Mouse (Mus musculus): ENCODE results near the gene Tbx1. TPM values are rescaled to one million over a fixed set of nuclear protein-coding genes. Genes with fewer than 3 reads are reported as not detected.

Gene Tbx1
- polyA plus RNA-seq (2014; fragmentation: Illumina TruSeq; extraction: RNeasy Lipid Tissue Mini Kit (QIAGEN cat#74804); ENCODE audit: insufficient read depth, low read depth, low replicate concordance), result 5.0 TPM

GRCm38 (mm10) chr16:18589804-18590790 lies at the start of gene Tbx1:
Gene Tbx1 (minus strand): TSS chr16:18590671.

DNA sequence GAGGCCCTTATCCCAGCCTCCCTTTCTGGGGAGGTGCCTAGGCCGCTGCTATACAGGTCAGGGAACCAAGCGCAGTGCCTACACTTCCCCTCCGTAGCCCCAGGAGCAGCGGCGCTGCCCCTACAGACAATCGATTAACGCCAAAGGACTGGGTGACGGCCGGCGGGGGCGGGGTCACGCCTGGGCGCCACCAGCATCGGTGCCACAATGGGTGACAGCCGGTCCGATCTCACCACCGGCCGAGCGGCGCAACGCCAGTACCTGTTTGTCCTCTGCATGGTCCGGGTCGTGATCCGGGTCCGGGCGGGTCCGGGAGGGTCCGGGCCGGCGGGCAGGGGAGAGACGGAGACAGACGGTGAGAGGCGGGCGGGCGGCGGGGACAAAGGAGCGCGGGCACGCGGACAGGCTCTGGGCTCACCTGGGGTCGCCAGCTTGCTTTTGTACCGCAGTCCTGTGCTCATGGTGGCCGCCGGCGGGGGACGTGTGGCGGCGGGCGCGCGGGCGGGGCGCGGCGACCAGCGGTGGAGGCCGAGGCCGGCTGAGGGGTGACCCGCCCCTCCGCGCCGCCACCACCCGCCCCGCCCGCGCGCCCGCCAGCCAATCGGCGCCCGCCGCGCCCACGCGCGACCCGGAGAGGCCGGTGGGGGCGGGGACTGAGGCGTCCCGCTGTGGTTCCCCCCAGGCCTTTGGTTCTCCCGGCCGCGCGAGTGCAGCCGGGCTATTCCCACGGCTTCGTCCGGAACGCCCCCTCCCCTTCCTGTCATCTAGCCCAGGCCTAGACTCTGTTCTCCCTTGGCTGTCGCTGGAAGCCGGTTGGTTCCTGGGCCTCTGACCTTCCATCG lies 39.1 kb upstream of the Tbx1 start, which contains the start of gene Sept5:
Gene Sept5, minus strand, starts transcription at position 565 of the 842 bp plus-strand sequence.

GRCm38 (mm10) chr16:18626376-18626878 lies 36.0 kb upstream of the Tbx1 start, which contains the start of gene Gm49601:
Gene Gm49601 (minus strand): TSS chr16:18626427.

GRCm38 (mm10) chr16:18622019-18622418 lies 31.5 kb upstream of the Tbx1 start, which contains the start of gene Gp1bb:
Gene Gp1bb (minus strand): TSS chr16:18622403.

Other genes starting within 250 kb of the Tbx1 start
- 25.2 TPM for gene Tango2, start 242.6 kb downstream of the Tbx1 start, polyA plus RNA-seq (2014; fragmentation: Illumina TruSeq; extraction: RNeasy Lipid Tissue Mini Kit (QIAGEN cat#74804); ENCODE audit: insufficient read depth, low read depth, low replicate concordance)
- 18.9 TPM for gene Arvcf, start 242.5 kb downstream of the Tbx1 start, polyA plus RNA-seq (2014; fragmentation: Illumina TruSeq; extraction: RNeasy Lipid Tissue Mini Kit (QIAGEN cat#74804); ENCODE audit: insufficient read depth, low read depth, low replicate concordance)
- gene Txnrd2, start 164.3 kb downstream of the Tbx1 start, polyA plus RNA-seq (2014; fragmentation: Illumina TruSeq; extraction: RNeasy Lipid Tissue Mini Kit (QIAGEN cat#74804); ENCODE audit: insufficient read depth, low read depth, low replicate concordance), result 13.1 TPM
- gene Comt, start 163.8 kb downstream of the Tbx1 start, polyA plus RNA-seq (2014; fragmentation: Illumina TruSeq; extraction: RNeasy Lipid Tissue Mini Kit (QIAGEN cat#74804); ENCODE audit: insufficient read depth, low read depth, low replicate concordance), result 79.8 TPM
- gene Gnb1l, start 92.0 kb downstream of the Tbx1 start, polyA plus RNA-seq (2014; fragmentation: Illumina TruSeq; extraction: RNeasy Lipid Tissue Mini Kit (QIAGEN cat#74804); ENCODE audit: insufficient read depth, low read depth, low replicate concordance), result 3.4 TPM
- 1.3 TPM for gene Rtl10, start 91.8 kb downstream of the Tbx1 start, polyA plus RNA-seq (2014; fragmentation: Illumina TruSeq; extraction: RNeasy Lipid Tissue Mini Kit (QIAGEN cat#74804); ENCODE audit: insufficient read depth, low read depth, low replicate concordance)
- 1.2 TPM for gene Gp1bb, start 31.7 kb upstream of the Tbx1 start, polyA plus RNA-seq (2014; fragmentation: Illumina TruSeq; extraction: RNeasy Lipid Tissue Mini Kit (QIAGEN cat#74804); ENCODE audit: insufficient read depth, low read depth, low replicate concordance)
- 0.51 TPM for gene Gm49601, start 35.8 kb upstream of the Tbx1 start, polyA plus RNA-seq (2014; fragmentation: Illumina TruSeq; extraction: RNeasy Lipid Tissue Mini Kit (QIAGEN cat#74804); ENCODE audit: insufficient read depth, low read depth, low replicate concordance)
- gene Sept5, start 39.3 kb upstream of the Tbx1 start, polyA plus RNA-seq (2014; fragmentation: Illumina TruSeq; extraction: RNeasy Lipid Tissue Mini Kit (QIAGEN cat#74804); ENCODE audit: insufficient read depth, low read depth, low replicate concordance), result 8.3 TPM
- gene Cldn5, start 186.2 kb upstream of the Tbx1 start, polyA plus RNA-seq (2014; fragmentation: Illumina TruSeq; extraction: RNeasy Lipid Tissue Mini Kit (QIAGEN cat#74804); ENCODE audit: insufficient read depth, low read depth, low replicate concordance), result 651 TPM
- 44.7 TPM for gene Ufd1, start 221.1 kb upstream of the Tbx1 start, polyA plus RNA-seq (2014; fragmentation: Illumina TruSeq; extraction: RNeasy Lipid Tissue Mini Kit (QIAGEN cat#74804); ENCODE audit: insufficient read depth, low read depth, low replicate concordance)
- gene Cdc45, start 221.3 kb upstream of the Tbx1 start, polyA plus RNA-seq (2014; fragmentation: Illumina TruSeq; extraction: RNeasy Lipid Tissue Mini Kit (QIAGEN cat#74804); ENCODE audit: insufficient read depth, low read depth, low replicate concordance), result 2.5 TPM
- 23.5 TPM for gene 2510002D24Rik, start 245.9 kb upstream of the Tbx1 start, polyA plus RNA-seq (2014; fragmentation: Illumina TruSeq; extraction: RNeasy Lipid Tissue Mini Kit (QIAGEN cat#74804); ENCODE audit: insufficient read depth, low read depth, low replicate concordance)
- gene Gm28539, start 245.9 kb upstream of the Tbx1 start, polyA plus RNA-seq (2014; fragmentation: Illumina TruSeq; extraction: RNeasy Lipid Tissue Mini Kit (QIAGEN cat#74804); ENCODE audit: insufficient read depth, low read depth, low replicate concordance), result not detected